Mouse (Mus musculus) CH12.LX (cell line): ENCODE data around the gene Gm36176. TPM values are rescaled to one million over a fixed set of nuclear protein-coding genes. Genes with fewer than 3 reads are reported as not detected.

Source experiments
- DNase-seq: peaks from one replicate; pipeline ENCODE4 v3.0.0-alpha.2; 2013; ENCODE audit errors: extremely low read depth
- H3K27ac ChIP-seq: 2 replicates; pipeline ENCODE4 v1.5.1; 2012; ENCODE audit warnings: low read depth, mild to moderate bottlenecking, control low read depth, moderate library complexity; ENCODE audit not compliant: insufficient read depth
- H3K27me3 ChIP-seq: replicated peaks from 2 replicates; pipeline ENCODE3; 2012; ENCODE audit warnings: inconsistent platforms
- H3K36me3 ChIP-seq, 2 experiments: replicated peaks in 1 of 2; 2 replicates each; pipeline versions ENCODE3 to v1.6.1; 2012; ENCODE audit warnings: inconsistent platforms in 1 of 2, low read length in 1 of 2, mild to moderate bottlenecking in 1 of 2, mixed read lengths in 1 of 2, moderate library complexity in 1 of 2; ENCODE audit not compliant: control insufficient read depth in 1 of 2, insufficient read depth in 1 of 2
- H3K4me1 ChIP-seq, 2 experiments: 2 replicates each; pipeline ENCODE4 v1.6.1; 2012; ENCODE audit warnings: inconsistent platforms in 1 of 2, moderate library complexity in 1 of 2; ENCODE audit not compliant: insufficient read depth in 2 of 2, control insufficient read depth in 1 of 2
- H3K4me2 ChIP-seq: 2 replicates; pipeline ENCODE4 v1.6.1; 2012; ENCODE audit warnings: low read depth, mild to moderate bottlenecking, control low read depth; ENCODE audit not compliant: poor library complexity, insufficient read depth, severe bottlenecking
- H3K4me3 ChIP-seq, 3 experiments: fragments of 150-350 bp in 1 of 3; sonication (generic) in 1 of 3; replicated peaks in 1 of 3; 2 replicates each; pipeline versions ENCODE3 to v1.5.1; 2011 to 2012; ENCODE audit warnings: low read depth in 2 of 3, low read length in 2 of 3, mild to moderate bottlenecking in 2 of 3, moderate library complexity in 2 of 3, control low read depth in 1 of 3, improper control_type of control experiment in 1 of 3, inconsistent platforms in 1 of 3, mixed read lengths in 1 of 3; ENCODE audit not compliant: poor library complexity in 1 of 3
- H3K79me2 ChIP-seq: replicated peaks from 2 replicates; pipeline ENCODE4 v1.6.1; 2012; ENCODE audit warnings: mild to moderate bottlenecking, moderate library complexity; ENCODE audit not compliant: control insufficient read depth, poor library complexity, insufficient read depth, severe bottlenecking; ENCODE audit errors: extremely low read depth
- H3K9ac ChIP-seq: 2 replicates; pipeline ENCODE4 v1.6.1; 2012; ENCODE audit warnings: low read depth, mild to moderate bottlenecking, control low read depth, moderate library complexity; ENCODE audit not compliant: insufficient read depth
- H3K9me3 ChIP-seq: replicated peaks from 2 replicates; pipeline ENCODE3; 2012; ENCODE audit warnings: low read length, inconsistent platforms, mixed read lengths
- BHLHE40 ChIP-seq: IDR thresholded peaks from 2 replicates; pipeline ENCODE4 v1.6.1; 2011; ENCODE audit warnings: mild to moderate bottlenecking, low read depth, low read length, improper control_type of control experiment
- CHD1 ChIP-seq: IDR thresholded peaks from 2 replicates; pipeline ENCODE4 v1.6.1; 2012; ENCODE audit warnings: low read depth, low read length, improper control_type of control experiment, inconsistent platforms
- CTCF ChIP-seq, 2 experiments: IDR thresholded peaks in 1 of 2; conservative IDR thresholded peaks in 1 of 2; 2 replicates each; pipeline ENCODE4 v1.5.1; 2011 to 2012; ENCODE audit warnings: low read depth in 2 of 2, low read length in 2 of 2, improper control_type of control experiment in 1 of 2, inconsistent platforms in 1 of 2, mild to moderate bottlenecking in 1 of 2, moderate library complexity in 1 of 2
- E2F4 ChIP-seq: IDR thresholded peaks from 2 replicates; pipeline ENCODE4 v1.6.1; 2011; ENCODE audit warnings: low read depth, low read length, improper control_type of control experiment; ENCODE audit not compliant: insufficient replicate concordance
- EP300 ChIP-seq: IDR thresholded peaks from 2 replicates; pipeline ENCODE4 v1.6.1; 2011; ENCODE audit warnings: low read length, improper control_type of control experiment
- ETS1 ChIP-seq: conservative IDR thresholded peaks from 2 replicates; pipeline ENCODE4 v1.6.1; 2012; ENCODE audit warnings: low read depth, mild to moderate bottlenecking, inconsistent platforms, low read length, improper control_type of control experiment, moderate library complexity
- GABPA ChIP-seq: IDR thresholded peaks from 2 replicates; pipeline ENCODE4 v1.6.1; 2012; ENCODE audit warnings: low read depth, low read length, improper control_type of control experiment, inconsistent platforms; ENCODE audit not compliant: insufficient replicate concordance
- JUN ChIP-seq: IDR thresholded peaks from 2 replicates; pipeline ENCODE4 v1.6.1; 2011; ENCODE audit warnings: low read depth, mild to moderate bottlenecking, low read length, improper control_type of control experiment, moderate library complexity; ENCODE audit not compliant: insufficient read depth
- KAT2A ChIP-seq: IDR thresholded peaks from 2 replicates; pipeline ENCODE4 v1.6.1; 2012; ENCODE audit warnings: low read length, improper control_type of control experiment, inconsistent platforms; ENCODE audit not compliant: insufficient replicate concordance
- MAFK ChIP-seq: IDR thresholded peaks from 2 replicates; pipeline ENCODE4 v1.6.1; 2011; ENCODE audit warnings: low read length, improper control_type of control experiment; ENCODE audit not compliant: insufficient replicate concordance
- MAZ ChIP-seq: IDR thresholded peaks from 2 replicates; pipeline ENCODE4 v1.6.1; 2012; ENCODE audit warnings: low read depth, mild to moderate bottlenecking, inconsistent platforms, low read length, improper control_type of control experiment, moderate library complexity
- MEF2A ChIP-seq: IDR thresholded peaks from 2 replicates; pipeline ENCODE4 v1.6.1; 2014; ENCODE audit warnings: low read depth, mild to moderate bottlenecking, inconsistent platforms, low read length, improper control_type of control experiment, borderline replicate concordance
- PAX5 ChIP-seq: IDR thresholded peaks from 2 replicates; pipeline ENCODE4 v1.6.1; 2012; ENCODE audit warnings: low read length, inconsistent platforms, mixed read lengths
- RAD21 ChIP-seq: IDR thresholded peaks from 2 replicates; pipeline ENCODE4 v1.6.1; 2011; ENCODE audit warnings: low read depth, mild to moderate bottlenecking, low read length, improper control_type of control experiment, moderate library complexity
- SMC3 ChIP-seq: IDR thresholded peaks from 2 replicates; pipeline ENCODE4 v1.6.1; 2011; ENCODE audit warnings: low read depth, low read length, improper control_type of control experiment
- TBP ChIP-seq: conservative IDR thresholded peaks from 2 replicates; pipeline ENCODE4 v1.6.1; 2011; ENCODE audit warnings: low read depth, low read length, improper control_type of control experiment
- TCF12 ChIP-seq: IDR thresholded peaks from 2 replicates; pipeline ENCODE4 v1.6.1; 2014; ENCODE audit warnings: low read depth, mild to moderate bottlenecking, inconsistent platforms, low read length, improper control_type of control experiment
- UBTF ChIP-seq: IDR thresholded peaks from 2 replicates; pipeline ENCODE4 v1.6.1; 2012; ENCODE audit warnings: low read depth, mild to moderate bottlenecking, inconsistent platforms, low read length, improper control_type of control experiment, moderate library complexity
- USF1 ChIP-seq: IDR thresholded peaks from 2 replicates; pipeline ENCODE4 v1.6.1; 2014; ENCODE audit warnings: low read depth, mild to moderate bottlenecking, inconsistent platforms, low read length, improper control_type of control experiment
- USF2 ChIP-seq: conservative IDR thresholded peaks from 2 replicates; pipeline ENCODE4 v1.6.1; 2011; ENCODE audit warnings: low read depth, low read length, improper control_type of control experiment
- ZC3H11A ChIP-seq: IDR thresholded peaks from 2 replicates; pipeline ENCODE4 v1.6.1; 2012; ENCODE audit warnings: low read depth, mild to moderate bottlenecking, inconsistent platforms, low read length, improper control_type of control experiment
- ZMIZ1 ChIP-seq: IDR thresholded peaks from 2 replicates; pipeline ENCODE4 v1.6.1; 2012; ENCODE audit warnings: low read depth, mild to moderate bottlenecking, inconsistent platforms, low read length, improper control_type of control experiment
- ZNF384 ChIP-seq: IDR thresholded peaks from 2 replicates; pipeline ENCODE4 v1.6.1; 2012; ENCODE audit warnings: low read depth, low read length, improper control_type of control experiment, inconsistent platforms
- dilution Hi-C: fragments of 300-500 bp; cut with MboI; formaldehyde crosslinking; loops from 2 replicates; pipeline ENCODE4 v1.14.3; 2020; ENCODE audit warnings: low sequenced_read_pairs; ENCODE audit not compliant: extremely low pct_unique_long_range_greater_than_20kb, extremely low pct_ligation_motif_present
- in situ Hi-C: fragments of 300-500 bp; cut with MboI; formaldehyde crosslinking; loops from 3 replicates; pipeline ENCODE4 v1.14.3; 2019; ENCODE audit warnings: low sequenced_read_pairs, low pct_ligation_motif_present, low pct_unique_long_range_greater_than_20kb, mixed read lengths
- polyA plus RNA-seq: library from polyadenylated mRNA; unstranded; fragments of >175 nt; gene quantifications from 2 replicates; pipeline ENCODE4 v1.2.1, GENCODE M21; 2012; ENCODE audit warnings: low read depth; ENCODE audit not compliant: insufficient read length
- total RNA-seq, 2 experiments: library from RNA; depleted of rRNA; stranded (reverse); fragments of 300-350 nt in 1 of 2; fragments of >200 nt in 1 of 2; gene quantifications; 2 replicates each; pipeline ENCODE4 v1.2.3; 2012 to 2014

The Gm36176 gene
- total and polyA plus RNA-seq, 3 experiments: not detected

DNA sequence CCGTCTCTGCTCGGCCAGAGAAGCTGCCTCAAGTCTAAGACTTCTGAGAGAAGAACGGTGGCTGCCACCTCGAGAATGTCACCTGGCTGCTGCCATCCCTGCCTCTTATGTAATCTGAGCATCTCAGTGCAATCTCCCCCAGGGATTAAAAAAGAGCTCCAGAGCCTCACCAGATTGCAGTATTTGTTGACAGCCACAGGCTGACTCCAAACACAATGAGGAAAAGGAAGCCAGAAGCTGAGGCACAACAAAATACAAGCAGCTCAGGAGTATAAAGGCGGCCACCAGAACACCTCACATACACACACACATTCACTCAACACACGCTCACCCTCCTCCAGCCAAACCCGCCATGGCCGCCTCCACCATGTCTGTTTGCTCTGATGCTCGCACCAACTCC lies 11.0 kb upstream of the Gm36176 start, which contains the start of gene Krtap10-10:
Gene Krtap10-10, plus strand, starts transcription at position 301 of the 400 bp plus-strand sequence.
- Histone ChIP-seq H3K79me2 (no peaks in the 10 kb centered on the region), H3K9me3 (no peaks in the 10 kb centered on the region), H3K4me1 (no peaks in the 10 kb centered on the region), H3K4me2 (no peak within 1 kb of the TSS), H3K36me3 (no peaks in the 10 kb centered on the region), H3K27ac (no peak within 1 kb of the TSS), H3K4me3 (no peak within 1 kb of the TSS), H3K27me3 (peaks cover 78% of the 10 kb centered on the region), H3K9ac (no peak within 1 kb of the TSS)
- dilution Hi-C loops: no loop called here
- in situ Hi-C loops: no loop called here
- no peak for DNase-seq
- no peak for TF ChIP-seq JUN
- no peak for TF ChIP-seq GABPA
- TF ChIP-seq MAFK: no peak

DNA sequence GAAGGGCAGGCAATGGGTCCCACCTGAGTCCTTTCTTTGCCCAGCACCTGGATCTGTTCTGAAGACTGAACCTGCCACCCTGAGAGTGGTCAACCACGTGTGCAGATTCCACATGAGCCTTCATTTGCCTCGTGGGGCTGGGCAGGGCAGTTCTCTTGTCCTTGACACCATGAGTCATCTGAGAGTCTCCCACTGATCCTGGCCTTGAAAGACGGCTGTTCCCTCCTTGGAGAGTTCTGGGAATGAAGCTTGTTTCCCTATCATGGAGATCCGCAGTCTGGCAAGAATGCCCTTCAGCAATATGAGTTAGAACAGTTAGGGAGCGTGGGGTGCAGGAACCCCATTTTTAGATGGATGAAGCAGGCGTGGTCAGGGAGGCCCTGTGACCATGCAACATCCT lies 7.6 kb upstream of the Gm36176 start:
- no peak for DNase-seq
- H3K4me1 ChIP-seq: no peaks in the 10 kb centered on the region
- peaks cover 14% of the 10 kb centered on the region for H3K9me3 ChIP-seq
- H3K27me3 ChIP-seq: peaks cover 59% of the 10 kb centered on the region
- H3K4me2 ChIP-seq: no peak overlapping the region
- H3K9ac ChIP-seq: no peak overlapping the region
- no peak for TF ChIP-seq ZC3H11A
- no peak for TF ChIP-seq MEF2A
- TF ChIP-seq TBP: no peak
- TF ChIP-seq ZMIZ1: no peak
- dilution Hi-C loops: no loop called here
- H3K4me3 ChIP-seq: no peak overlapping the region
- H3K27ac ChIP-seq: no peak overlapping the region
- H3K36me3 ChIP-seq: no peaks in the 10 kb centered on the region
- H3K79me2 ChIP-seq: no peaks in the 10 kb centered on the region
- in situ Hi-C loops: no loop called here

- no peaks in the 10 kb centered on the region for H3K36me3 ChIP-seq
- H3K9me3 ChIP-seq: peaks cover 27% of the 10 kb centered on the region
- no peak overlapping the region for H3K4me3 ChIP-seq
- DNase-seq: no peak
- in situ Hi-C loops (no loop called here), dilution Hi-C loops (no loop called here)
- TF ChIP-seq KAT2A: no peak
- TF ChIP-seq USF1: no peak
- TF ChIP-seq USF2: no peak
- TF ChIP-seq PAX5: no peak
- no peak for TF ChIP-seq ETS1
- TF ChIP-seq UBTF: no peak
- TF ChIP-seq CTCF (conservative IDR thresholded peaks at IDR 0.05 in 1 of 2, IDR thresholded peaks at IDR 0.05 in 1 of 2; ENCODE audit: low read depth in 2 of 2, low read length in 2 of 2): no peak
- no peak for TF ChIP-seq RAD21
- TF ChIP-seq SMC3: no peak
- no peak for TF ChIP-seq E2F4
- TF ChIP-seq MAFK: no peak
- no peak for TF ChIP-seq BHLHE40
- TF ChIP-seq EP300: no peak
- no peak for TF ChIP-seq ZMIZ1
- no peak for TF ChIP-seq MAZ
- no peak for TF ChIP-seq JUN
- TF ChIP-seq TBP: no peak
- no peak for TF ChIP-seq TCF12
- no peak for TF ChIP-seq CHD1
- no peak for TF ChIP-seq ZNF384
- peaks cover 69% of the 10 kb centered on the region for H3K27me3 ChIP-seq
- no peaks in the 10 kb centered on the region for H3K4me1 ChIP-seq
- no peak overlapping the region for H3K4me2 ChIP-seq
- no peak overlapping the region for H3K9ac ChIP-seq
- no peak overlapping the region for H3K27ac ChIP-seq
- H3K79me2 ChIP-seq: no peaks in the 10 kb centered on the region
Measured at GRCm38 (mm10) chr10:77846961-77847360, 358 bp downstream of the Gm36176 start.
